Mouse (Mus musculus) embryo, embryonic 10 days (tissue): ENCODE measurements around the gene Gm9767.

Experiments used
- DNase-seq: peaks from one replicate; pipeline ENCODE4 v3.0.0-alpha.2; 2015; ENCODE audit warnings: low spot score

Gm9767 gene

GRCm38 (mm10) chr10:26077671-26078481 lies at the start of gene Gm9767:
Gene Gm9767 (plus strand): TSS chr10:26078255.
- DNase-seq: peak; percentile 18

- DNase-seq: no peak
These were observed 43.1 kb upstream of the Gm9767 start for GRCm38 (mm10) chr10:26034931-26035330.

- DNase-seq: no peak
These were observed 26.9 kb upstream of the Gm9767 start for GRCm38 (mm10) chr10:26051177-26051576.

DNA sequence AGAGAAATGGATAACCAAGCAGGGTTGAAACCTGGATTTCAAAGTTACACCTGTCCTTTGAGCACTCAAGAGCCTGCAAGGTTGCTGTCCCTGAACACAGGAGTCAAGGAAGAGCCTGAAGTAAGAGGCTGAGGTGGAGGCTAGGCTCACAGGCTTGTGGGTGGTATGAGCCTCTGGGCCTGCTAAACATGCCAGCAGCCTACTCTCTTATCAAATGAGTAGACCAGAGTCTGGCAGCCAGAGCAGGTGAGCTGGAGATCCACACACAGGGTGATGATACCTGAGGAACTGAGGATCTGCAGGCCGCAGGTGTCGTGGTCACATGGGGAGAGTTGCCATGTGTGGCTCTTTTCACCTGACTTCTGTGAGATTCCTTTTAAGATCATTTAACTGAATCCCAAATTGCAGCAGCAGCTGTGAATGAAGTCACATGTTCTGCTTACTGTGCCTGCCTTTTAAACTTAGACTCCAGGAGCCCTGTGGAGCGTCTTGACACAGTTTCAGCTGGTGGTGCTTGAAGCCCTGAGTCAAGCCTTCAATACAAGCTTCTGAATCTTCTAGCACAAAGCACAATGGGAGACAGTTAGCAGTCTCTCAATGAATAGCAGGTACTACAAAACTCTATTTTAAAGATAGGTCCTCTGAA lies 18.3 kb upstream of the Gm9767 start:
- no peak for DNase-seq

DNA sequence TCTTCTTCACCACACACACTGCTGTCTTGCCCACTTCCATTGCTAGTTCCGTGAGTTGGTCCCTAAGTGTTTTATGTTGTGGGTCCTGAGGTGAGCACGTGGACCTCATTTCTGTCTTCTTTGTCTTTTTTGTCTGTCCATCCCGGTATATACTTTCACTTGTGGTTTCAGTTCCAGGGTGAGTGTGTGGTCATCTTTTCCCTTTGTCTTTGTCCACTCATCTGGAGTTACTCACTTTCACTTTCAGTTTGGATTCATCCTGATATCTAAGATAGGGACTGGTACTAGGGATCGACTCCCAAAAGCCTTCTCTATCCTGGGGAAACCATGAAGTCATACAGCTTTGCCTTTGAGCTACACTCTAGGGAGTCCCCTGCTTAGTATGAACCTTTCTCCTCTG lies 15.0 kb upstream of the Gm9767 start:
- DNase-seq: no peak

DNA sequence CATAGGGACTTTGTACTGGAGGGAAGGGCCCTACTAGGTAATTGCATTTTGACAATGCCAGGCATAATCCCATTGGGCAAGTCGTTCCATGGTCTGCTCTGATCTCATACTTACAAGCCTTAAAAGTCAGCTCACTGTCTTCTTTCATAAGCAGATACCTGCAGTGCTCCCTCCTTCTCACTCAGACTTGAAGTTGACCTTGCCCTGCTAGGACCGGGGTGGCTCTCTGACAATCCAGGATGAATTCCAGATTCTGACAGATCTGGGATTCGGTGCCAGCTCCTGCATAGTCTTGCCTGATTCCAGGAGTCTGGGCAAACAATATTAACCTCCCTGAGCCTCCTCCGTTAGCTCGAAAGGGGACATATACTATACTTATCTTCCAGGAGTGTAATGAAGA lies 6.1 kb upstream of the Gm9767 start:
- DNase-seq: no peak

DNA sequence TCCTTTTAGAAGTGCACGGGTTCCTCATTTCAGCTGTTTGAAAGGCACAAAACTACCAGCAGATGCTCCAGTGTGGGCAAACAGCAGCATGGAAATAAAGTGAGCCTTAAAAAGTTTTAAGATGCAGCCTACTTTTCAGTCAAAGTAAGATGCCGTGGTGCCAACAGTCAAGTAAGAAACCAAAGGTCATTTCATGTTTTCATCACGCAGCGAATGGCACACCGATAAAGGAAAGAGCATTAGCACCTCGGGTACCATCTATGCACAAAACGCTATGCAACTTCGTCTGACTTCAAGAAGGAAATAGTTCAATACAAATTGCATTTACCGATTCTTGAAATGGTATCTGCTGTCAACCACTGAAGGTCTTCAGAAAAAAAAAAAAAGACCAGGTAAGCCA lies 1.1 kb upstream of the Gm9767 start:
- DNase-seq: no peak

DNA sequence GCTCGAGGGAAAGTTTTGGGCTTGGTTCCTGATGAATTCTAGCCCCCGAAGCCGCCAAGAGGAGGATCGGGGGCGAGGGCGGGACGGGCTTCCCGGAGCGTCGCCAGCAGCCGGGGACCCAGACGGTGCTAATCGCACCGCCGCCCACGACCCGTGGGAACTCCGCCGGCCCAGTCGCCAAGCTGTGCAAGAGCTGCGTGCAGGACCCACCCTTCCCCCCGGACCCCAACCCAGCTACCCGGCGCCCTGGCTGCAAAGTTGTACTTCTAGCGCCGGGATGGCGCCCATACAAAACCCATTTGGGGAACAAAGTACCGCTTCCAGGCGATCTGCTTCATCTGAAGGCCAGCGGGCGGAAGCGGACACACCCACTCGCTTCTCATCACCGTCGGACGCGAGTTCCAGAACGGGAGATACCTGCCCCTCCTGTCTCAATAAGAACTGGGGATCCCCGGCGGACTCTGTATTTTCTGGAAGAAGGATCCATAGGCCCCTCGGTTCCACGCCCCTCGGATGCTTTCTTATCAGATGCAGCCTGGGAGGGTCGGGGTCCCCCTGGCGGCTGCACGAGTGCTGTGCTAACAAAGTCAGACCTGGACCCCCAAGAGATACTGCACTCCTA lies 577 bp downstream of the Gm9767 start, which contains the start of gene Tmem200a:
TSS of gene Tmem200a (minus strand) at position 532 of the 622 bp plus-strand sequence.
- peak; percentile 89 for DNase-seq

DNA sequence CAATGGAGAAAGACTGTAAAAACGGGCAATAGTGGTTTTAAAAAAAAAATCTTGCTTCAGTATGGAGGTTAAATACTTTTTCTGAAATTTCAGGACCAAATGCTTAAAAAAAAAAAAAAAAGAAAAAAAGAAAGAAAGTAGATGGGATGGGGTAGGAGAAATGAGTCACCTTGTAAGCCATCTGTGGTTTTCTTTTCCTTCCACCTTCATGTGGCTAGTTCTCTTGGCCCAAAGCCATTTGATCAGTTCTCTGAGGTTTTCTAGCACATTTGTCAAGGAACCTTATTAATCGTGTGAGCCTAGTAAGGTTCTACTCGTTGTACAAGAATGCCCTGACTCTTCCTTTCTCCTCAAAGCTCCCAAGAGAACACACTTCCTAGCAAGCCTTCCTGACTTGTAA lies 1.6 kb downstream of the Gm9767 start:
- DNase-seq: no peak

- peak; percentile 76 for DNase-seq
These were observed 4.0 kb downstream of the Gm9767 start for GRCm38 (mm10) chr10:26082081-26082480.

GRCm38 (mm10) chr10:26103330-26103982 lies 25.4 kb downstream of the Gm9767 start:
- DNase-seq: no peak

DNA sequence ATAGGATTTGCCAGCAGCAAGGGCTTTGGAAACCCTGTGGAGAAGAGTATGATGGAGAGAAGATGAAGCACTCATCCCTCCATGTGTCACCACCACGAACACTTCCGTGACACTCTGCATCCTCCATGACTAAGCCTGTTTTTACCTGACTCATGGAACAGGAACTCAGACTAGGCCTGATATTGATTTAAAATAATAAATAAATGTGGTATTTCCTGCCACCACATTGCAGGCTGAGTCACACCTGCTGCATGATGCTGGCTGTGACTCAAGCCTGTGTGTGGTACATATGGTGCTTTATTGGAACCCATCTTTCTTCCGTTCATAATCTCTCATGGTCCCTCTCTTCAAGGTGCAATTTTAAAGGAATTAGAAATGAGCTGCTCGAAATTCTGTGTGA lies 36.4 kb downstream of the Gm9767 start:
- no peak for DNase-seq

GRCm38 (mm10) chr10:26119067-26119821 lies 41.2 kb downstream of the Gm9767 start:
- DNase-seq: no peak

DNA sequence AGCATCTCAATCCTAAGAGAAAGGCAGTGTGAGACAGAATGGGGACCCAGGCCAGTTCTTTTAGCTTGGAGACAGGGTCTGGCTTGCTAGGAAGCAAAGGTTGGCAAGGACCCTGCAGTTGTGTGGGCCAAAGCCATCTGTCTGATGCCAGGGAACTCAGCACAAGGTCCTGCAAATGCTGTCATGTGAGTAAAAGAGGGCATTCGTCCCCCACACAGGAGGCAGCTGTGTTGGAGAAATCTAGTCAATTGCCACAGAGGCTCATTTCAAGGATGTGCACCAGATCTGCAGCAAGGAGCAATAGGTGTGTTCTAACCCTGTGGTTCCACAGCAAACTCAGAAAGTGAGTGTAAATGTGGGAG lies 41.7 kb downstream of the Gm9767 start:
- no peak for DNase-seq
